Comparison of ENCODE assay signal across 17 mouse cellular contexts in genomic region chr3:63070786-63071185, GRCm38 (mm10).
"Had no signal": no experiment of that assay in that cellular context is flagged by ENCODE, and none has a peak within 500 bp of the region (broad histone marks: within the 10 kb centered on the region; RNA-seq: fewer than 3 reads in every experiment).

No protein-coding gene starts in this region.

- H3K4me2 ChIP-seq: lung, embryonic 15.5 days; midbrain, embryonic 13.5 days; midbrain, embryonic 15.5 days; neural tube, embryonic 12.5 days; stomach, embryonic 15.5 days had no signal

- H3K9ac ChIP-seq: liver, postnatal 0 days; lung, embryonic 15.5 days; midbrain, embryonic 13.5 days; midbrain, embryonic 15.5 days; neural tube, embryonic 12.5 days; stomach, embryonic 15.5 days had no signal

- H3K27ac ChIP-seq: lung, embryonic 15.5 days; macrophage; midbrain, embryonic 13.5 days; midbrain, embryonic 15.5 days; neural tube, embryonic 12.5 days; stomach, embryonic 15.5 days; stomach, postnatal 0 days had no signal

- H3K27me3 ChIP-seq: lung, embryonic 15.5 days; megakaryocyte, embryonic 14.5 days; midbrain, embryonic 13.5 days; midbrain, embryonic 15.5 days; neural tube, embryonic 12.5 days; stomach, embryonic 15.5 days had no signal

- H3K9me3 ChIP-seq: lung, embryonic 15.5 days; midbrain, embryonic 13.5 days; midbrain, embryonic 15.5 days; neural tube, embryonic 12.5 days; stomach, embryonic 15.5 days had no signal

- H3K4me1 ChIP-seq: lung, embryonic 15.5 days; megakaryocyte, embryonic 14.5 days; midbrain, embryonic 13.5 days; midbrain, embryonic 15.5 days; neural tube, embryonic 12.5 days; stomach, embryonic 15.5 days had no signal

- ATAC-seq: liver, postnatal 0 days; lung, postnatal 0 days; midbrain, embryonic 13.5 days; midbrain, embryonic 15.5 days had no signal

- DNase-seq: liver, postnatal 0 days; lung, adult 2 months; lung, postnatal 14 days; lung, postnatal 36 days; right cerebral cortex, postnatal 14 days; thymus, adult 2 months; thymus, postnatal 25 days; thymus, postnatal 4 days had no signal

- H3K36me3 ChIP-seq: lung, embryonic 15.5 days; midbrain, embryonic 13.5 days; midbrain, embryonic 15.5 days; neural tube, embryonic 12.5 days; stomach, embryonic 15.5 days had no signal

- H3K4me3 ChIP-seq: lung, embryonic 15.5 days; megakaryocyte, embryonic 14.5 days; midbrain, embryonic 13.5 days; midbrain, embryonic 15.5 days; neural tube, embryonic 12.5 days; stomach, embryonic 15.5 days had no signal
